10 mouse cellular contexts compared by ENCODE assay signal in the genomic region with DNA sequence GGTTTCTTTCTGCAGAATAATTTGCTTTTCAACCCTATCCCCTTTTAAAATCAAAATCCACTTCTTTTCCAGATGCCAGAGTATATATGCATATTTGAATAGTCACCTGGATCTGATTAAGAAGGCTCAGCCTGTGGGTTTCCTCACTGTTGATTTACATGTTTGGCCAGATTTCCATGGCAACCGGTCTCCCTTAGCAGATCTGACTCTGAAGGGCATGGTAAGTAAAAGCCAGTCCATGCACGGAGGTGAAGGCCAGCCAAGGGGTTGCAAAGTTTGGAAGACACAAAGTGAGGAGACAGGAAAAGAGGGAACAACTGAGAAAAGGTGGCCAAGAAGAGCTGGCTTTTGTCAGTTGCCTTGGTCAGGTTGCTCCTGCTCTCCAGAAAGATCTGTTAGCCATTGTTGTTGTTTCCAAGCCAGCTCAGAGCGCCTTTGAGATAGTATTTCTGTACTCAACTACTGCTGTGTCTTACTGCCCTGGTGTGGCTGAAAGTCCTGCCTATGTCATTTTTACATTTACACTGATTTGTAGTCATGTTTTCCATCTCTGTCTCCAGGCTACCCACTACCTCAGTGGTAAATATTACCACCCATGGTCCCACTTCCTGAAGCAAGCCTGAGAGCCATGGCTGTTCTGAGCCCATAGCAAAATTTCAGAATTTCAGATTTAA.
DNase-seq lines count a peak whose midpoint lies in the region; ATAC-seq lines count a peak whose summit lies in the region.
"Had no signal": no experiment of that assay in that cellular context is flagged by ENCODE, and none has a peak within 500 bp of the region (broad histone marks: within the 10 kb centered on the region; RNA-seq: fewer than 3 reads in every experiment).

No protein-coding gene starts in this region.

- no peaks in the 10 kb centered on the region for H3K9me3 ChIP-seq in forebrain, embryonic 10.5 days
- H3K9me3 ChIP-seq in forebrain, embryonic 13.5 days (replicated peaks) = no peaks in the 10 kb centered on the region
- H3K9me3 ChIP-seq in midbrain, embryonic 14.5 days (ENCODE audit: control insufficient read depth, low read length) = no peaks in the 10 kb centered on the region
- H3K9me3 ChIP-seq in midbrain, embryonic 15.5 days = no peaks in the 10 kb centered on the region
- no peaks in the 10 kb centered on the region for H3K9me3 ChIP-seq in embryonic facial prominence, embryonic 14.5 days (ENCODE audit: control insufficient read depth, low read length)

- no peak for ATAC-seq in forebrain, embryonic 13.5 days
- no peak for ATAC-seq in midbrain, embryonic 14.5 days (ENCODE audit: low FRiP score, low TSS enrichment)
- ATAC-seq in midbrain, embryonic 15.5 days (replicated peaks) = no peak
- peak; percentile 88 for ATAC-seq in embryonic facial prominence, embryonic 14.5 days (ENCODE audit: low read depth)

- H3K9ac ChIP-seq in forebrain, embryonic 13.5 days = no peak overlapping the region
- no peak overlapping the region for H3K9ac ChIP-seq in midbrain, embryonic 14.5 days (replicated peaks; ENCODE audit: low read length)
- H3K9ac ChIP-seq in midbrain, embryonic 15.5 days = no peak overlapping the region
- H3K9ac ChIP-seq in embryonic facial prominence, embryonic 14.5 days (ENCODE audit: low read depth, low read length) = no peak overlapping the region

- no peak overlapping the region for H3K4me2 ChIP-seq in forebrain, embryonic 13.5 days
- no peak overlapping the region for H3K4me2 ChIP-seq in midbrain, embryonic 14.5 days (ENCODE audit: low read length)
- no peak overlapping the region for H3K4me2 ChIP-seq in midbrain, embryonic 15.5 days
- H3K4me2 ChIP-seq in embryonic facial prominence, embryonic 14.5 days (ENCODE audit: low read depth, low read length) = 0 out of 2 replicates have a peak overlapping the region, but pooled peaks have one; percentile 2

- H3K27ac ChIP-seq in forebrain, embryonic 10.5 days = peak overlapping the region; percentile 48
- H3K27ac ChIP-seq in forebrain, embryonic 13.5 days = no peak overlapping the region
- no peak overlapping the region for H3K27ac ChIP-seq in midbrain, embryonic 14.5 days (replicated peaks; ENCODE audit: low read depth, low read length)
- H3K27ac ChIP-seq in midbrain, embryonic 15.5 days = no peak overlapping the region
- peak overlapping the region; percentile 84 for H3K27ac ChIP-seq in embryonic facial prominence, embryonic 14.5 days (replicated peaks; ENCODE audit: low read depth, low read length)

- no peaks in the 10 kb centered on the region for H3K27me3 ChIP-seq in forebrain, embryonic 10.5 days (ENCODE audit: poor library complexity, severe bottlenecking)
- no peaks in the 10 kb centered on the region for H3K27me3 ChIP-seq in forebrain, embryonic 13.5 days
- no peaks in the 10 kb centered on the region for H3K27me3 ChIP-seq in midbrain, embryonic 14.5 days (ENCODE audit: control insufficient read depth, insufficient read depth, low read length)
- no peaks in the 10 kb centered on the region for H3K27me3 ChIP-seq in midbrain, embryonic 15.5 days (replicated peaks)
- H3K27me3 ChIP-seq in embryonic facial prominence, embryonic 14.5 days (replicated peaks; ENCODE audit: control insufficient read depth, insufficient read depth, low read length) = no peaks in the 10 kb centered on the region

- WGBS in forebrain, embryonic 10.5 days = 72% methylated on average over 3 of the region's 3 CpGs
- 74% methylated on average over 3 of the region's 3 CpGs for WGBS in forebrain, embryonic 13.5 days
- WGBS in midbrain, embryonic 14.5 days = 66% methylated on average over 3 of the region's 3 CpGs
- 62% methylated on average over 3 of the region's 3 CpGs for WGBS in midbrain, embryonic 15.5 days
- 49% methylated on average over 3 of the region's 3 CpGs for WGBS in embryonic facial prominence, embryonic 14.5 days

- peaks cover 16% of the 10 kb centered on the region for H3K4me1 ChIP-seq in forebrain, embryonic 10.5 days
- H3K4me1 ChIP-seq in forebrain, embryonic 13.5 days = no peaks in the 10 kb centered on the region
- H3K4me1 ChIP-seq in midbrain, embryonic 14.5 days (ENCODE audit: control insufficient read depth, insufficient read depth, low read length) = no peaks in the 10 kb centered on the region
- H3K4me1 ChIP-seq in midbrain, embryonic 15.5 days = 0 out of 2 replicates have a peak, but pooled peaks cover 3% of the 10 kb centered on the region
- peaks cover 30% of the 10 kb centered on the region for H3K4me1 ChIP-seq in embryonic facial prominence, embryonic 14.5 days (ENCODE audit: control insufficient read depth, insufficient read depth, low read length)

- peak; percentile 29 for DNase-seq in forebrain, embryonic 10.5 days (ENCODE audit: extremely low spot score, low spot score)
- peak; percentile 37 for DNase-seq in midbrain, embryonic 14.5 days
- peak; percentile 92 for DNase-seq in embryonic facial prominence, embryonic 14.5 days (ENCODE audit: low spot score)
- DNase-seq in skeletal muscle tissue, adult 2 months (ENCODE audit: low read depth, low spot score) = peak; percentile 40
- DNase-seq in urinary bladder, postnatal 25 days (ENCODE audit: low spot score) = no peak
- DNase-seq in right cerebral cortex, adult 2 months (ENCODE audit: low spot score in 2 of 2) = no peak
- DNase-seq: gastrocnemius, postnatal 36 days; heart, postnatal 10 days had no signal

- H3K36me3 ChIP-seq in forebrain, embryonic 10.5 days (replicated peaks) = no peaks in the 10 kb centered on the region
- H3K36me3 ChIP-seq in forebrain, embryonic 13.5 days (ENCODE audit: poor library complexity, severe bottlenecking) = no peaks in the 10 kb centered on the region
- no peaks in the 10 kb centered on the region for H3K36me3 ChIP-seq in midbrain, embryonic 14.5 days (ENCODE audit: control insufficient read depth, insufficient read depth, low read length)
- no peaks in the 10 kb centered on the region for H3K36me3 ChIP-seq in midbrain, embryonic 15.5 days (replicated peaks)
- H3K36me3 ChIP-seq in embryonic facial prominence, embryonic 14.5 days (ENCODE audit: control insufficient read depth, insufficient read depth, low read length) = no peaks in the 10 kb centered on the region

- no peak overlapping the region for H3K4me3 ChIP-seq in forebrain, embryonic 10.5 days
- no peak overlapping the region for H3K4me3 ChIP-seq in forebrain, embryonic 13.5 days
- no peak overlapping the region for H3K4me3 ChIP-seq in midbrain, embryonic 14.5 days (replicated peaks; ENCODE audit: low read depth, low read length)
- no peak overlapping the region for H3K4me3 ChIP-seq in midbrain, embryonic 15.5 days
- no peak overlapping the region for H3K4me3 ChIP-seq in embryonic facial prominence, embryonic 14.5 days (ENCODE audit: low read depth, low read length)

Comparison
In these comparisons a context has a peak if more than half of its experiments do, and no peak if none do; other contexts are left out.
1. H3K27ac ChIP-seq: peak in forebrain, embryonic 10.5 days (single experiment) and embryonic facial prominence, embryonic 14.5 days (single experiment); none in forebrain, embryonic 13.5 days (single experiment), midbrain, embryonic 14.5 days (single experiment) and midbrain, embryonic 15.5 days (single experiment).
2. DNase-seq: peak in forebrain, embryonic 10.5 days (single experiment), midbrain, embryonic 14.5 days (single experiment), embryonic facial prominence, embryonic 14.5 days (single experiment) and skeletal muscle tissue, adult 2 months (single experiment); none in urinary bladder, postnatal 25 days (single experiment) and right cerebral cortex, adult 2 months (0 of 2).